Mouse (Mus musculus): ENCODE measurements around the gene Draxin.
"Not testable (repeated sequence)": the region's sequence is repeated elsewhere in the genome, so short reads cannot be mapped to it uniquely, and the experiment has no call there.

Gene Draxin

DNA sequence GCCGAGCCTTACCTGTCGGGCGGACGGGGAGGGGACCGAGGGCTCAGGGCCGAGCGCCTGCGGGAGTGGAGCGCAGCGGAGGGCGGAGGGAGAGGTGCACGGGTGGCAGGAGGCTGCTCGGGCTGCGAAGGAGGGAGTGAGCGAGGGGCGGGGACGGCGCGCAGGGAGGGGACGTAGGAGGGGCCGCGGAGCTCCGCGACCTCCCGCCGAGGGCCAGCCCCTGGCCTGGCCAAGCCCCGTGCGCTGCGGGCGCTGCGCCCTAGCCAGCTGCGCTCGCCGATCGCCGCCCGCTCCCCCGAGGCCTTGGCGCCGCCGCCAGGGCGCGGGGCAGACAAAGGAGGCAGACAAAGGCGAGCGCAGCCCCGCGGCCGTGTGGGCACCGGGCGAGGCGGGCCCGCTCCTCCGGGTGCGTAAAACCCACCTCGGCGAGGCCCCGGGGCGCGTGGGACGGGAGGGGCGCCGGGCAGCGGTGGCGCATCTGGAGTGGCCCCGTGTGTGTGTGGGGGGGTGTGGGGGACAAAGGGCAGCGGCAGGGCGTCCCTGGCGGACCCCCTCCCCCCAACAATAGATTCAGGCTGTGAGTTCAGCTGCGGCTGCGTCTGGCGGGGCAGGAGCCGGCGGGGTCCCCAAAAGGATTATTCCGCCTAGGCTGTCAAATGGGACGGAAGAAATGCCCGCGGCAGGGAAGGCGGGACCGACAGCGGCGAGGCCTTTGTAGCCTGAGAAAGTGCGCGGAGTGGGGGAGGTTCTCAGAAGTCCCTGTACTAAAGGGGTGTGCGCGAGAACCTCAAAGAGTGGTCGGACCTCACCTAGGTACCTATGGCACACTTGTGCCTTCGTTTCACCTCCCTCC is at the start of gene Draxin:
TSS of gene Draxin (minus strand) at position 138 of the 853 bp plus-strand sequence.
- peak; percentile 89 for DNase-seq (ENCODE audit: low spot score)

DNA sequence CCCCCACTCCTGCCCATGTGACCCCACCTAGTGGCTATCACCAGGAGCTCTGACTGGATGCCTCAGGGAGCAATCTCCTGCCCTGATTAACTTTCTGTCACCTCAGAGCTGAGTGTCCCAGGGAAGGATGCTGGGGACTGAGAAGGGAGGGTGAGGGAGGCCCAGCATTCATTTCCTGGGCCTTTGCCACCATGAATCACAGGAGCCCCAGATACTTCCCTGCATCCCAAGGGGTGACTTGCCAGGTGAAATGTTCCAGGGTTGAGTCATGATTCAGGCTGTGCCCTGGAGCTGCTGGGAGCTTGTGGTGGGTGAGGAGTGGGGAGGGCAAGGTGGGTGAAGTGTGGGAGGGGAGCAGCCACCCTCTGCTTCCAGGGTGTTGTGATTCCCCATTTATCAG is 47.2 kb upstream of the Draxin start:
- no peak for DNase-seq (ENCODE audit: low spot score)

DNA sequence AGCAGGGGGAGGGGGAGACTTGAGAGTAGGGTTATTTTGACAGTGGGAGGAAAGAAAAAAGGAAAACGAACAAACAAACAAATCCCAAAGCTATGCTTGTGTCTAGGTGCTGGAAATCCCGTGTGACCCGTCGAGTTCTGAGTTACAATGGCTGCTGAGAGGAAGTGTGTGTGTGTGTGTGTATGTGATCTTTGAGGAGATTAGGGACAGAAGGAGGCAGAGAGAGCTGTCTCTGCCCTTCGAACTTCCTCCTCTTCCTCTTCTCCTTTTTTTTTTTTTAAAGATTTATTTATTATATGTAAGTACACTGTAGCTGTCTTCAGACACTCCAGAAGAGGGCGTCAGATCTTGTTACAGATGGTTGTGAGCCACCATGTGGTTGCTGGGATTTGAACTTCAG is 46.1 kb upstream of the Draxin start:
- not testable (repeated sequence) for DNase-seq (ENCODE audit: low spot score)

DNA sequence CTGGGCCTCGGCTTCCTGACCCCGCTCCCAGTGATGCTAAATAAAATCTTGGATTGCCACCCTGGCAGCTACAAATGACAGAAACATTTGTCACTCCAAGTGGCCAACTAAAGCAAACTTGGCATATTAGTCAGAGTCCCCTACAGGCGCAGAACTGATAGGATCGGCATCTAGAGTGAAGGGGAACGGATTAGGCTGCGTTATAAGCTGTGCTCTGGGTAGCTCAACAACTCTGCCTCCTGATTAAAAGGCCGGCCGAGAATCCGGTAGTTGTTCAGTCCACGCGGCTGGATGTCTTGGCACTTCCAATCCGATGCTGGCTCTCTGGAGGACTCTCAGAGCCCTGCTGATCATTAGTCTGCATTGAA is 44.0 kb upstream of the Draxin start:
- no peak for DNase-seq (ENCODE audit: low spot score)

DNA sequence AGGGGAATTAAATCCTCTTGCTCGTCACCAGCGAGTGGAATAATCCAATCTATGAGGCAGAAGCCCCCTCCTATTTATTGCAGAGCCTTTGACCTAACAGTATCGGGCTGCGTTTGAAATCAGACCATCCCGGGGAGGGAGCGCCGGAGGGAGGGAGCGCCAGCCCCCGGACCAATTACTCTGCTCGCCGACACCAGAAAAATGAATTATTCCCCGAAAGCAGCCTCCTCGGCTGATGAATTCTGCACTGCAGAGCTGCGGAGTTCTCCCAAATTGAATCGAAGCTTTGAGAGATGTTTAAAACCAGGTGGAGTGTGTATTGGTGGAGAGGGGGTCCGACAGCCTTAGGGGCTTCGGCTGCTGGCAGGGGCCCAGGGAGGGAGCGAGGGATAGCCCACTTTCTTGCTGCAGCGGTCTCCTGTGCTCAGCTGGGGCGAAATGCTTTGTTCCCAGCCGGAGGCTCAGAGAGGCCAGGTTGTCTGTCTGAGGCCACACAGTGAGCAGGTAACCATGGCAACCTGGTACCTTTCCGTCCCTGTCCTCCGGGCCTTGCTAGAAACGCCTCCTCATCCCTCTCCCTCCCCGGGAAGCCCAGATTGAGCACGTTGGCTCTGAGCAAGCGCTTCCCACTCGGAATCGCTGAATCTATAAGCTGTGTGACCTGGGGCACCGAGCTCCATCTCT is 43.5 kb upstream of the Draxin start:
- peak; percentile 51 for DNase-seq (ENCODE audit: low spot score)

DNA sequence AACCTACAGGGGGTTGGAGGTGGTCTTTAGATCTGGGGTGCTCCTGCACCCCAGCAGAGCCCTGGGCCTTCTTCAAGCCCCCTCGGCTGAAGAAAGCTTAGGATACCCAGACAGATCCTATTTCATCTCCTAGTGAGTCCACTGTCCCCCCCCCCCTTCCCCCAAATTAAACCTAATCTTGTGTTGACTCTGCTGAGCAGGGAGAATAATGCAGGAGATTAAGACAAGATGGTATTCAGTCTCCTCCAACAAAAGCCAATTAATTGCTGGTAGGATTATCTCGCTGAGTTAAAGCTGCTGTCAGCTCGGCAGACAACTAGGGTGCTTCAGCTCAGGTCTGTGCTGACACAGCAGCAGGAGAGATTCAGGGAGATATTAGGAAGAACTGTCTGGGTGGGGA is 40.8 kb upstream of the Draxin start:
- no peak for DNase-seq (ENCODE audit: low spot score)

DNA sequence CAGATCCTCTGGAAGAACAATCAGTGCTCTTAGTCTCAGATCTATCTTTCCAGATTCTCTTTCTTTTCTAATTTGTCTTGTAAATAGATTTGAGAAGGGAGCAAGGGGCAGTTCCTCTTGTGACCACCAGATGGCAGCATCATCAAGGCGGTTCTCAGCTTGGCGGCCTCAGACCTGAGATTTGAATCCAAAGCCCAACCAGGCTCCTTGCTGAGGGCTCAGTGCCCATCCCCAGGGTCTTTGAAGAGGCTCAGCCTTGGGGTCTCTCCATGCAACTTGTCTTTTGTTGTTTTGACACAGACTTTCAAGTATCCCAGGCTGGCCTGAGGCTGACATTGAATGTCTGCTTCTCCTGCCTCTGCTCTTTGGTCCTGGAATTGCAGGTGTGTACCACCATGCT is 40.3 kb upstream of the Draxin start:
- DNase-seq (ENCODE audit: low spot score) = peak; percentile 67

DNA sequence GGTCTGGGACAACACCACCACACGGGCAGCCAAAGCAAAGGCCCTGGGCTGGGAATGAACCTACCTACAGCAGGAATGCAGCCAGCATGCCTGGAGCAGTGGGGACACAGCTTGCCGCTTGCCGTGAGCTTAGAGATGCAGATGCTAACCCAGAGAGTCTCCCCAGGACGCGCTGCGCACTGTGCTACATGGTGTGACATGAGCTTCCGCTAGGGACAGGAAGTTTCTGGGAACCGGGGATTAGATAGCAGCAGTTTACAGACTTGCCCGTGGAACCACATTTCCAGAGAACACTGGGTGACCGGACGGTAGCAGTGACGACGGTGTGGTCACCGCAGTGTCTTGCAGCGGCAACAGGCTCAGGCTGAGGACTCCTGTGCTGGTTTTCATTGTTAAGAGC is 39.1 kb upstream of the Draxin start:
- DNase-seq (ENCODE audit: low spot score) = no peak

DNA sequence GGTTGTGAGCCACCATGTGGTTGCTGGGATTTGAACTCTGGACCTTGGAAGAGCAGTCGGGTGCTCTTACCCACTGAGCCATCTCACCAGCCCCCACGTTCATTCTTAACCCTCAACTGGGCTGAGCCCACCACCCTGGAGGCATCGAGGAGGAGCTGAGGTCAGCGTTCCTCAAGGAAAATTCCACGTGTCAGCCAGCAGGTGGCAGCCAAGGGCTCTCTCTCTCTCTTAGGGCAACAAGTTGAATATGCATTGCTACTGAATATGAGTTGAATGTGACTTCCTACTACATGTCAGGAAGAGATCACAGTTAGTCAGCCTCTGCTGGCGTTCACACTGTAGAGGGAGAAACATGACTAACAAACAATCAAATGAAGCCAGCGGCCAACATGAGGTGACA is 37.8 kb upstream of the Draxin start:
- DNase-seq (ENCODE audit: low spot score) = peak; percentile 75

DNA sequence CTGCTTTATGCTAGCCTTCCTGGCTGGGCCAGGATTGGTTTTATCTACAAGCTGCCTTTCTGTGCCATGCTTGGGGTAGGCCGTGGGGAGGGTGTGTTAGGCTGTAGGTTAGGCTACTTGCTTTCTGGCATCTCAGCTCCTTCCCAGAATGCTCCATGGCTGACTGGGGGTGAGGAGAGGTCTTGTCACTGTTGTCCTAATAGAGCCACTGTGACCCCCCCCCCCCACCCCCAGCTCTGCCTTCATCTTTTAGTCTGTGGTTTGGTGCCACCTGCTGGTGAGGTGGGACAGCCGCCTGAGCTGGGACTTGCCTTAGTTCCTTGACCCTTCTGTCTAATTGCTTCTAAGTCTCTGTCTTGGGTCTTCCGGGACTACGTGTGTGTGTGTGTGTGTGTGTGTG is 36.5 kb upstream of the Draxin start:
- peak; percentile 77 for DNase-seq (ENCODE audit: low spot score)

DNA sequence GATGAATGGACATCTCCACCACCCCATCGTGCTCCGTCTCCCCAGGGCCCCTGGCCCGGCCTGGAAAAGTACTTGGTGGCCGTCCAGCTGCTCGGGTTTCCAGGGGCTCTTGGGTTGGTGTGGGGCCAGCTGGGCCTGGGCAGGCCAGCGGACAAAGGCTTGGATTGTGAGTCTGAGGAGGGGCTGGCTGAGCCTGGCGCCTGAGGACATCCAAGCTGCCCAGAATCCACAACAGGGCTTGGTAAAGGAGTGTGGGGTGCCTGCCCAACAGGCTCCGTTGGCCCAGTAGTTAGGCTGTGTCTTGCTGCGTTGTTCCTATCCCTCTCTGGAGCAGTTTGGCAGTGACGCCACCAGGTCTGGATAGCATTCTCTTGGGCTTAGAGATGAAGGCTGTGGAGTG is 35.9 kb upstream of the Draxin start:
- no peak for DNase-seq (ENCODE audit: low spot score)

DNA sequence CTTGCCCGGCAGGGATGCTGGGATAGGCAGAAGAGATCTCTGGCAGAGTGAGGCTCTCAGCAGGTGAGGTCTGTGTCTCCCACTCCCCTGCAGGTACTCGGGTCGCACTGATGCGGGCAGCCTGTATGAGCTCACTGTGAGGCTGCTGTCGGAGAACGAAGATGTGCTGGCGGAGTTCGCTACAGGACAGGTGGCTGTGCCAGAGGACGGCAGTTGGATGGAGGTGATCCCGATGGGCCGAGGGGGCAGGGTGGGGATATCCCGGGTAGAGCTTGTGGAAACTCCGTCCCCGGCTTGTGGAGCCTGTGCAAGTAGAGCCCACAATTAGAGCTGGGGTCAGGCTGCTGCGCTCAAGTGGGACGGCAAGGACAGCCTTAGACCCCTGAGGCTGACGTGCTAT is 35.1 kb upstream of the Draxin start:
- no peak for DNase-seq (ENCODE audit: low spot score)

DNA sequence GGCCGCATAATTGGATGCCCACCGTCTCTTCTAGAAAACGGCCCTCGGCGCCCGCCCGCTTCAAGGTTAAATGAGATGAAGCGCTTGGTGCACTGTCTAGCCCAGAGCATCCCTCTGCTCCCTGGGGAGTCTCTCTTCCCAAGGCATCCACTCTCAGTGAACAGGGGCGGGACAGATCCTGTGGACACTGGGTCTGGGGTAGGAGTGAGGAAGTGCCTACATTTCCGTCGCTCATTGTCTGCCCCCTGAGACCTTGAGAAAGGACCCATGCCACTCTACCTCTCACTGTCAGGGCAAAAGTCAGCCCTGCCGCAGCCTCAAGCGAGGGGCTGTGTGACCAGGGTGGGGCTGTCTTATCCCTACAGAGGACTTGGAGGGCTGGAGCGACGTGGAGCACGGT is 34.0 kb upstream of the Draxin start:
- DNase-seq (ENCODE audit: low spot score) = no peak

DNA sequence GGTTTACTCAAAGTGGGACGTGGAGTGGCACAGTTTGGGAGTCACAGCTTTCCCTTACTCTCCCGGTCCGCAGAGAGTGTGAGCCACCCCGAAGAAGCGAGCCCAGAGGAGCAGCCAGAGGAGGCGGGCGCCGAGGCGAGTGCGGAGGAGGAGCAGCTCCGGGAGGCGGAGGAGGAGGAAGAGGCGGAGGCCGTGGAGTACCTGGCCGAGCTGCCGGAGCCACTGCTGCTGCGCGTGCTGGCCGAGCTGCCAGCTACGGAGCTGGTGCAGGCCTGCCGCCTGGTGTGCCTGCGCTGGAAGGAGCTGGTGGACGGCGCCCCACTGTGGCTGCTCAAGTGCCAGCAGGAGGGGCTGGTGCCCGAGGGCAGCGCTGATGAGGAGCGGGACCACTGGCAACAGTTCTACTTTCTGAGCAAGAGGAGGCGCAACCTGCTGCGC is 33.5 kb upstream of the Draxin start:
- peak; percentile 91 for DNase-seq (ENCODE audit: low spot score)

DNA sequence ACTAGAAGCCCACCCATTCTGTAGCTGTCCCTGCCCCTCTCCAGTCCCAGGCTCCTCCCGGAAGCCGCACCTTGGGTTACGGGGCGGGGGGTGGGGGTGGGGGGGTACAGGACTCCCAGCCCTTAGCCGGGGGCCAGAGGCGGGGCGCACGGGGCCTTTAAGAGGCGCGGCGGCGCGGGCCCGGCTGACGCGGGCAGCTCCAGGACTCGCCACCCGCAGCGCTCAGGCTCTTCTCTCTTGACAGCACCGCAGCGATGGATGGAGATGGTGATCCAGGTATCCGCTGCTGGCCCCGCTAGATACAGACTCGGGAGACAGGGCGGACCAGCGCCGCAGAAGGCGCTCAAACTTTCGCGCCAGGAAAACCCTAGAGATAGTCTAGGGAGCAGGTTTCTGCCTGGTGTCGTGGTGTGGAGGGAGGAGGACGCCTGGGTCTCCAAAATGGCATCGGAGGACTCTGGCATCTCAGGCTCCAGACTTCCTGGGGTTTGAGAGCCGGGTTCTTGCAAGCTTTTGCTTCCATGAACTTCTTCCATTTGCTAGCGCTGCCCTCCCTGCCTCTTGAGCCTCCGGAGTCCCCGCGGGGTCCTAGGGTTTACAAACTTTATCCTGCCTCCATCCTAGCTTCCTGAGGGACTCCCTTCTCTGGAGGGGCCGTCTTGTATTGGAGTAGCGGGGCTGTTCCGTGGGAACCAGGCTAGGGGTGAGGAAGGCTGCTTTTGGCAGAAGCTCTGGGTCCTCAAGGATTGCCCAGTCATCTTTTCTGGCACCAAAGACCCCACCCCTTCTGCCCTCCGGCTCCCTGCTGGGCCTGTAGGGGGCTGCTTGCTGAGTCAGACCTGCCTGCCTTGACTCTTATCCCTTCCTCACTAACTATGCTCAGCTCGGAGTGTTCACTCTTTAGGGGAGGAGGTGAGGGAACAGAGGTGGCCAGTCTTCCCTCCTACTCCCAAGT is 30.2 kb upstream of the Draxin start, which contains the start of the genes Fbxo44 and Fbxo2:
TSS of gene Fbxo44 (minus strand) at position 47 of the 955 bp plus-strand sequence.
TSS of gene Fbxo2 (plus strand) at position 186 of the 955 bp plus-strand sequence.
- DNase-seq (ENCODE audit: low spot score) = peak; percentile 79

DNA sequence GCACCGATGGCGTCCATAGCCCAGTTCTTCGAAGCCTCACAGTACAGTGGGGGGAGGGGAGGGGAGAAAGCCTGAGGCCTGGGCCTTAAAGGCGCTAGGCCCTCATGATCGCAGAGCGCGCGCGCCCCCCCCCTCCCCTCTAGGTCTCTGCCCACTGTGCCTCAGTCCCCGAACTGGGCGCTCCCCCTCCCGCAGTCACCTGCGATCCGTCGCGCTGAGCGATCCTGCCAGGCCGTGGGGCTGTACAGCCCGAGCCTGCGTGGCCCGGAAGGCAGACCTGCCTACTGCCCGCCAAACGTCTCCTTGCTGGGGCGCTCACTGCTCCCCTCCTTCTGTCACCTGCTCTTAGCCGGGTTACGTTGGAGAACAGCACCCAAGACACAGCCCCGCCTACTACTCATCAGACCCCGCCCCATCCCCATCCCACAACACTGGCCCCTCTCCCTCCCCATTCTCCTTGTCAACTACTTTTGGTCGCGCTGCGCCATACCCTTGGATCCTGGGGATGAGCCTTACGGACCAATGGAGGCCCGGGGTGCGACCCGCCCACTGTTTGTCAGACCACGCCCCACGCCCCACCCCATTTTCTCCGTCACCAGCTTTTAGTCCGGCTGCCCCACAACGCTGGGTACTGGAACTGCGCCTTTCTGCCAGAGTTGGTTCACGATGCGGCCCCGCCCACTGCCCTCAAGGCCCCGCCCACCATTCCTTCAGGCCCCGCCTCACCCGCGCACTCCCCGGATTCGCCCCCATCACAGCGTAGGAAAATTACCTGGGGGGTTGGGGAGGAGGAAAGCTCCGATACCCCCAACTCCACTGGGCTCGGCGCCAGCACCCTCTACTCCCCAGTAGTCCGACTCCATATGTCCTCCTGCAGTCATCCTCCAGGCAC is 29.3 kb upstream of the Draxin start:
- peak; percentile 98 for DNase-seq (ENCODE audit: low spot score)

DNA sequence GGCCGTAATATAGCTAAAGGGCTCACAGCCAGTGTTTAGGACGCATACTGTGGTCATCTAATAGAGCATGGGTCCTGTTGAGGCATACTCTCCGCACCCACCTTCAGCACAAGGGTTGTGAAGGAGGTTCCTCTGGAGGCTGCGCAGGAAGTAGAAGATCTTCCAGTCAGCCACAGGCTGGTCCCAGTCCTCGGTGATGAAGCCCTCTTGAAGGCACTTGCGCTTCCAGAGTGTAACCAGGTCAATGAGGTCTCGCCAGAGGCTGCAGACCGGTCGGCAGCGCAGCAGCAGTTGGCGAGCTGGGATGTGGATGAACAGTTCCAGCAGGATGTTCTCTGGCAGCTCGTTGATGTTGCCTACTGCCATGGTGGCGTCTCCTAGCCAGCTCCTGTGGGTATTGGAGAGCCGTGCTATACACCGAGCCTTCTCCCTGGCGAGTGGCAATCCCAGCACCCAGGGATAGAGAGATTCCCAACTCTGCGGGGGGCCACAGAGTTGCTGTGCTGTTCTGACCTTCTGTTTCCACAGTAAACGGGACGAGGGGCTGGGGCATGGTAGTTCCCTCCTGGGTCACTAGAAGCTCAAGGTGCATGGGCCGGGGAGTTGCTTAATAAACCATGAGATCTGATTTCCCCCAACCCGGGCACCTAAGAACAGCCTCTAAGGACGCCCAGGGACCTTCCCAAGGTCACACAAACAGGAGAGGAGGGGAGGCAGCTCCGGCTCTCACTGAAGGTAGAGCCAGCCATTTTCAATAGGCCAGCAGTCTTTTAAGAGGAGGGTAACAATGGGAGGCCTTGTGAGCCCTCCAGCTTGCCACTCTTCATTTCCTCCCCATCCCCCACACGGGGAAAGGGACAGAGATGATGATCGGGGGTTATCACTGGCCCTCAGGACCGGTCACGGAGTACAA is 28.2 kb upstream of the Draxin start:
- peak; percentile 47 for DNase-seq (ENCODE audit: low spot score)

DNA sequence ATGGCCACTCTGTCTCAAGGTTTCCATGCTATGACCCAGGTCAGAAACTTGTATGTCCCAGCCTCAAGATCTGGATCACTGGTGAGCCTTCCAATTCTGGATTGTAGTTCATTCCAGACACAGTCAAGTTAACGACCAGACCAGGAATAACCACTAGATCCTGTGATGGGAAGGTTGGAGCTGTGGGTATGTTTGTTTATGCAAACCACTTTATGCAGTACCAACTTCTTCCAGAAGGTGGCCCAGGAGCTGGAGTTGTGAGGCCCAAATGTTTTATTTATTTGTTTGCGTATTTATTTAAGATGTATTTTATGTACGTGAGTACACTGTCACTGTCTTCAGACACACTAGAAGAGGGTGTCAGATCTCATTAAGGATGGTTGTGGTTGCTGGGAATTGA is 24.5 kb upstream of the Draxin start:
- DNase-seq (ENCODE audit: low spot score) = peak; percentile 73

DNA sequence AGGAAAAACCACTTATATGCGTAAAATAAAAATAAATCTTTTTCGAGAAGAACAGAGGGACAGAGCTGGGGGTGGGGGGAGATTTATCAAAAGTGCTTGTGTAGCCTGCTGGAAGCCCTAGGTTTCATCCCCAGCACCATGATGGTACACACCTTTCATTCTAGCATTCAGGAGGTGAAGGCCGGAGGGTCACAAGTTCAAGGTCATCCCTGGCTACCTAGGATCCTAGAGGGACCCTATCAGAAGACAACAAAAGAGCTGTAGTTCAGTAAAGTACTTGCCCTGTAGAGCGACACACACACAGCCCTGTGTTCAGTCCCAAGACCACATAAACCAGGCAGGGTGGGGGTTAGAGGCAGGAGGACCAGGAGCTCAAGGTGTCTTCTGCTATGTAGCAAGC is 23.5 kb upstream of the Draxin start:
- DNase-seq (ENCODE audit: low spot score) = no peak

DNA sequence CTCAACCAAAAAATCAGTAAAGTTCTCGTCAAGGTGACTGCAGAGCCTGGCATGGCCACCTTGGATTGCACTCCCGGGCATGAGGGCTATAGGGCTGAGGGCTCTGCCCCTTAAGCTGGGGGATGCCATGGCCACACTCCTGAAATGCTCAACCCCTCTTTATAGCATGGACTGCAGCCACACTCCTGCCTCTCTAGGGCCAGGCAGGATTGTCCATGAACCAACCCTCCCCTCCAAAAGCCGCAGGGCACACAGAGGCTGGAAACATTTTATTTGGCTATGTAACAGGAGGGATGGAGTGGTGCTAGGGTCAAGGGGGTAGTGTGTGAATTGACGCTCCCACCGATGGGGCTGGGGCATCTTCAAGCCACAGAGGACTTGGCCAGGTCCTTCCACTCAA is 22.0 kb upstream of the Draxin start:
- DNase-seq (ENCODE audit: low spot score) = no peak
